Mouse (Mus musculus) neutrophil, adult 5-6 weeks (primary cell): Measurements from ENCODE around the gene Slc30a7. TPM values are rescaled to one million over a fixed set of nuclear protein-coding genes. Genes with fewer than 3 reads are reported as not detected.

Experiments used
- ATAC-seq: fragments of 151-379, 151-347 bp; 2 replicates; pipeline ENCODE4 v1.8.0; 2017; ENCODE audit warnings: mild to moderate bottlenecking, moderate TSS enrichment; ENCODE audit not compliant: insufficient number of reproducible peaks, poor library complexity, low FRiP score, severe bottlenecking; ENCODE audit errors: extremely low read depth
- total RNA-seq: library from RNA; stranded (forward); fragments of 200-1000 nt; gene quantifications from 2 replicates; pipeline ENCODE4 v1.2.3, GENCODE M21; 2017

The Slc30a7 gene
- 41.7 and 53.7 TPM in 2 replicates for total RNA-seq

DNA sequence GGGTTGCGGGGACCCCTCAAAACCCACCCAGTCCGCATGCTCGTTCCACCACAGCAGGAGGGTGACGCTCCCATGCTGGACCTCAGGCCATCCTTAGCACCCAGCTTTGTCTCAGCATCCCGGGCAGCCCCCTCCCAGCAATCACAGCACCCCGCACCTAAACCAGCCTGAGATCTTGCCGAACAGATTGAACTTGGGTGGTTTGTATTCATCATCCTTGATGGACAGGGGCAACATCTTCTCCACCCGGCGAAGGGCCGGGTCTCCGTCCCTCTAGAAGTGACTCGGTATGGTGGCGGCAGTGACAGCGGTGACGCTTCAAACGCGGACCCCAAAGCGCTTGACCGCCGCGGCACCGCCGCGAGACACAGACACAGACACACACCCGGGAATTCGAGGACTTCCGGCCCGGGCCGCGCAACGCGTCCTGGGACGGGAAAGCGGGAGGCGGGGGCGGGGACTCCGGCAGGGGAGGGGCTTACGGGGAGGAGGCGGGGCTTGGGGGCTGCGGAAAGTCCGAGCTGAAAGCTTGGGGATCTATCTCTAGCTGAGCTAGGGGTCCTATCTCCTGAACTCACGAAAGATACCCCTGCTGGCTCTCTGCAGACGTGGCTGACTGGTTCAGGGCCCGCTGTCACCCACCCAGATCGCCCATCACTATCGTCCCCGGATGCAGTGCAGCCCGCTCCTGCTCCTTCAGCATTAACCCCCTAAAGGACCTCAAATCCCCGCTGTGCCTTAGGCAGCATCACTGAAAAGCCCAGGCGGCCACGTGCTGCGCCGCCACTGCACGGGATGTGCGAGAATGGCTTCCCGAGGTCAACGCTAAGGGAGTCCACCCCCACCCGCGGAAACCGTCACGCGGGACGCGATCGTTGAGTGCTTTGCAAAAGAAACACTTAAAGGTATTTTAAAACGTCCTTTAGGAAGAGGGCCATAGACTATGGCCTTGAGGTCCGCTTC lies at the start of gene Slc30a7, which contains the start of gene Extl2:
TSS of gene Slc30a7 (minus strand) at position 429 of the 963 bp plus-strand sequence.
TSS of gene Extl2 (plus strand) at position 485 of the 963 bp plus-strand sequence.
- ATAC-seq = peak; percentile 36

DNA sequence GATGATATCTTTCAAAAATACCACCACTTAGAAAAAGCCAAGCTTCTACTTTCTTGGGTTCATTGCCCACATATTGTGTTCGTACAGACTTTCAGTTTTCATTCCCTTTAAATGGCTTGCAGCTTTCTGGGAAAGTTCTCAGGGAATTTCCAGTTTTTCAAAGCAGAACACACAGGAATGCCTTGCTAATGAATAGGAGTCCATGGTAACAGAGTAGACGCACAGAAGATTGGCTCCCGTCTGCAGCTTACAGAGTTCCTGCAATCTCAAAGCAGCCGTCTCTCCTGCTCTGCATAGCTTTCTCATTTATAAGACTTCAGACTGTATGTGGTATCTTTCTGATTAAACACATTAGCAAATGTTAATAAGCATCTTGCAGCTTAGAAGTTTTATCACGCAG lies 39.8 kb upstream of the Slc30a7 start:
- no peak for ATAC-seq

DNA sequence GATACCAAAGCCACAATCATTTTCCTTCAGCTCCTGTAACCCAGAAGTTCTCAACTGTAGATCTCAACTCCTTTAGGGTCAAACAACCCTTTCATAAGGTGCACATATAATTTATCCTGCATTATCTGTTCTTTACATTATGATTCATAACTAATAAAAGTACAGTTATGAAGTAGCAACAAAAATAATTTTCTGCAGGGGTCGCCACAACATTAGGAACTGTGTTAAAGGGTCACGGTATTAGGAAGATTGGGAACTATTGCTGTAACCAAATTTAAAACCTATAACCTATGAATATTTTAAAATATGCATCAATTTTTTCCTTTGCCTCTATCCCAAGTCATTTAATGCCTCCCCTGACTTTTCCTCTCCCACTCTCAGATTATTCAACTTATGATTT lies 38.8 kb upstream of the Slc30a7 start:
- ATAC-seq = no peak

DNA sequence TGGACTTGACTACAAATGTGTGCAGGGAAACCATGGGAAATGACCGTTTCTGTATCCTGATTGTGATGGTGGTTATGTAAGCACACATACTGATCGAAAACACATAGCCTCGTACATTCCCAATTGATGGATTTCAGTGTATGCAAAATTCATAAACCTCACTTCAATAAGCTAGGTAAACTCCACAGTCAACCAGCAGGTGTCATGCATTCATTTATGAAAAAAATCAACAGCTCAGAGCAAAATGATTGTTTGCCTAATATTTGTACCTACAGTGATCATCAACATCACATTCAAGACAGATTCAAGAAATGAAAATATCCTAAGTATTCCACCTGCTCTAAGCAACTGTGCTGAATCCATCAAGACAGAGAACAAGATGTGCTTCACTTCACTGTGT lies 33.6 kb upstream of the Slc30a7 start:
- no peak for ATAC-seq

DNA sequence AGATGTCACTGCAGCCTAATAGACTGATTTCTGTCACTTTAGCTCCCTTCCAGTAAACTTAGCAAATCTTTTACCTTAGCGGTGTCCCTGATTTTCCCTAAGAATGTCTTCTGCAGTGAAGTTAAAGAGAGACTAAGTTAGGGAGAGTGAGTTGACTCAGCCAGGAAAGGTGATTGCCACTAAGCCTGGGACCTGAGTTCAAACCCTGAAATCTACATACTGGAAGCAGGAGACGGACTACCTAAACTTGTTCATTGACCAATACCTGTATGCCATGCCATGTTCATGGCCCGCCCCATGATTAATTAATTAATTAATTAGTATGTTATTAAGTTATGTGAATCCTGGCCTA lies 26.6 kb upstream of the Slc30a7 start:
- ATAC-seq = no peak

DNA sequence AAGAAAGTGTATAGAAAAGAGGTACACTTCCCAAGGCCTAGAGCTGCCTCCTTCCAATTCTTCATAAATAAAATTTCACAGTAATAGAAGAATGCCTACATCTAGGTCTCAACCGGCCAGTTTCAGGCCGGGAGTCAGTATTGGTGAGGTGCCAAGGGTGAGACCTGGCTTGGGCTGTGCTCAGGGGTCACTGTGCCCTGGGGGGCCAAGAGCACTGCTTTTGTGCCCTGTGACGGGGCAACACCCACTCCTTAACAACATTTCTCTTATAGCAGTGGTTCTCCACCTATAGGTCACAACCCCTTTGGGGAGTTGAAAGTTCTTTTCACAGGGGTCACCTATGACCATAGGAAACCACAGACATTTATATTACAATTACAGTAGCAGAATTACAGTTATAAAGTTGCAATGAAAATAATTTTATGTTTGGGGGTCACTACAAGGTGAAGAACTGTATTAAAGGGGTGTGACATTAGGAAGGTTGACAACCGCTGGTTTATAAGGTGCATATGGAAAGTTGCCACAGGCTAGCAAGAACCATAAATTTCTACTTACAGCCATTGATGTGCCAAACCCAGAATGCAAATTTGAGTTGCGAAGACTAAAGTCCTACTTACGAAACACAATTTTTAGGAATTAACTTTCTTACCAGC lies 26.1 kb upstream of the Slc30a7 start:
- no peak for ATAC-seq

DNA sequence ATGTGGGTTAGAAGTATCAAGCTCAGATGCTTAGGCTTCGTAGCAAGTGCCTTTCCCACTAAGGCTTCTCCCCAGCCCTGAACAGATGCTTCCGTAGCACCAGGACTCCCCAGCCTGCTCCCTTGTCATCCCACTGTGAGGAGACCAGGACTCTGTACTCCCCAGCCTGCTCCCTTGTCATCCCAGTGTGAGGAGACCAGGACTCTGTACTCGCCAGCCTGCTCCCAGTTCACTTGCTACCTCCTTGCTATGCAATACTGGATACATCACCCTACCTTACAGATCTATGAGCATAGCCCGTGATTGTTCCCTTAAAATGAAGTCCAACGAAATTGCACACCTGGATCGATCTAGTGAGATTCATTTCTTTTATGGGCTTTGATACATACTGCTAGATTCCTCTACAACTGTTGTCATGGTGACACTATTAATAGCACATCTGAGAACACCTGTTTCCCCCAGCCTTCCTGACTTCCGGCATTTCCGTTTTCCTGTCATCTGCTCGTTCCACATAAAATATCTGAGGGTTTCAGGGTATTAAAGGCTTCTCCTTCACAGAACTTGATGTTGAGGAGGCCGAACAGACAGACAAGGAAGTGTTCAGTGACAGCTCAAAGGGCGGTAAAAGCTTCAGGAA lies 23.1 kb upstream of the Slc30a7 start:
- ATAC-seq = no peak

DNA sequence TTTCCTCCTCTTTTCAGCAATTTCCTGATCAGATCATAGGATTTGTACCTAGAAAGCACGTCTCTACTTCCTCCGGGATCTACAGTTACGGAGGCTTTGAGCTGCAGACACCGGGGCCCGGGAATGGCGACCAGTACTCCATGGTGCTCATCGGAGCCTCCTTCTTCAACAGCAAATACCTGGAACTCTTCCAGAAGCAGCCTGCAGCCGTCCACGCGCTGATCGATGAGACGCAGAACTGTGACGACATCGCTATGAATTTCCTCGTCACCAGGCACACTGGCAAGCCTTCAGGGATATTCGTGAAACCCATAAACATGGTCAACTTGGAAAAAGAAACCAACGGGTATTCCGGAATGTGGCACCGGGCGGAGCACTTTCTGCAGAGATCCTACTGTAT lies 19.8 kb upstream of the Slc30a7 start:
- ATAC-seq = no peak

DNA sequence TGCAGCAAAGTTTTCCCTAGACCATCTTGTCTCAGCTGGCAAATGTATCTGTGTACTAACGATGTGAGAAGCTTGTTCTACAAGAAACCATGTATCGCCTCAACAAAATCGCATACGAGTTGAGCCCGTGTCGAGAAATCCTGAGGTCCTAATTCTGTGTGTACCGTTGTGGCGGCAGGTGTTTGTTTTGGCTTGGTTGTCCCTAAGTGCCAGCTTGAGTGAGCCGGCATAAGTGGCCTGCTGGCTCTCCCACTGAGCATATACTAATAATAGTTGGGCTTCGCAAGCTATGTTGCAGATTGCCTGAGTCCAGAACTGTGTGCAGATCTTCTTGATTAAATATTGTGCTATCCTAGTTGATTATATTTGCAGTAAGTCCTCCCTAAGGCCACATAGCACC lies 18.5 kb upstream of the Slc30a7 start:
- no peak for ATAC-seq

DNA sequence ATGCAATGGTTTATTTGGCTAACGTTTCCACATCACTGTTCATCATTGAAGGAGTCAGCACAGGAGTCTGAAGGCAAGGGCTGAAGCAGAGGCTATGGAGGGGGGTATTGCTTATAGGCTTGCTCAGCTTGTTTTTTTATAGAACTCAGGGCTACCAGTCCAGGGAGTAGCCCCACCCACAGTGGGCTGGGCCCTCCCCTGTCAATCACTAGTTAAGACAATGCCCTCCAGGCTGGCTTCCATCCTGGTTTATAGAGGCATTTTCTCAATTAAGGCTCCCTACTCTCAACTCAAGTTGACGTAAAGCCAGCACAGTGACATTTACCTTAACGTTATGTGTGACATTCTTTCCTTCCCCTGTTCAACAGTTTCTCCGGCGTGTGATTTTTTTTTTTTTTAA lies 17.5 kb upstream of the Slc30a7 start:
- ATAC-seq = no peak

DNA sequence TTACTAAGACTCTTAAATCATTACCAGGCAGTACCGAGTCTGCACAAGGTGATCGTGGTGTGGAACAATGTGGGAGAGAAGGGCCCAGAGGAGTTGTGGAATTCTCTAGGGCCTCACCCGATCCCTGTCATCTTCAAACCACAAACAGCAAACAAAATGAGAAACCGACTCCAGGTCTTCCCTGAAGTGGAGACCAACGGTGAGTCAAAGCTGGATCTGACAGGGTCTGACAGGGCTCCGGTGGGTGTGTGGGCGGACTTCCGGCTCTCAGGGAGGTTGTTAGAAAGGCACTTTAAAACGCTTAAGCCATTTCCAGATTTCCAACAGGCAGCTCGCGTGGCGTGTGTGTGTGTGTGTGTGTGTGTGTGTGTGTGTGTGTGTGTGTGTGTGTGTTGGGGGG lies 17.0 kb upstream of the Slc30a7 start:
- no peak for ATAC-seq

DNA sequence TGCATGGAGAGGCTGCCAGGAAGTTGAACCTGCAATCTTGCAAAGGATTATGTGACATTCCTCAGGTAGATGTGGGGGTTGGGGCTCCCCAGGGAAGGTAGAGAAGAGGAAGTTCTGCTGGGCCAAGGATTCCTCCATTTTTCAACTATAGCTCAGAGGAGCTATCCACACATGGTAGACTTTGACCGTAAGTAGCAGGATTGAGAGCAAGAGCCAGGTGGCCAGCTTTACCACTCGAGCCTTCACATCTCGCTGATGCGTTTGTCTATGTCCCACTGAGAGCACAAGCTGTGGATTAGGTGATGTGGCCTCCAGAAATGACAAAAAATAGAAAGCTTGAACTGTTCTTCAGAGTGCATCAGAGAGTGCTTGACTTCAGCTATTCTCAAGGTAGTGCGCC lies 11.9 kb upstream of the Slc30a7 start:
- no peak for ATAC-seq

DNA sequence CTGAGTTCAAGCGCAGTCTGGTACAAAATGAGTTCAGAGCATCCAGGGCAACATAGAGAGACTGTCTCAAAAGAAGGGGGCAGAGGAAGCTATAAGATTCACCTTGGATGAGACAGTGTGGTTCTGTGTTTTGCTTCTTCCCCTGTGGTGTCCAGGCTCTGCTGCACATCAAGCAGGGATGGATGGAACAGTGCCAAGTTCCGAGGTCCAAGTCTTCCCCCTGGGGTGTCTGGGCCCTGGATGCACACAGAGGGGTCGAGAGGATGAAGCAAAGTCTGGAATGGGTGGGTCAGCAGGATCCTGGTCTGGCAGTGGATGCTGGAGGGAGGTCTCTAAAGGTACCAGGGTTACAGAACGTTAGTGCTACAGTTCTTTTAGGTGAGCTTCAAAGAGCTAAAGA lies 11.4 kb upstream of the Slc30a7 start:
- ATAC-seq = no peak

DNA sequence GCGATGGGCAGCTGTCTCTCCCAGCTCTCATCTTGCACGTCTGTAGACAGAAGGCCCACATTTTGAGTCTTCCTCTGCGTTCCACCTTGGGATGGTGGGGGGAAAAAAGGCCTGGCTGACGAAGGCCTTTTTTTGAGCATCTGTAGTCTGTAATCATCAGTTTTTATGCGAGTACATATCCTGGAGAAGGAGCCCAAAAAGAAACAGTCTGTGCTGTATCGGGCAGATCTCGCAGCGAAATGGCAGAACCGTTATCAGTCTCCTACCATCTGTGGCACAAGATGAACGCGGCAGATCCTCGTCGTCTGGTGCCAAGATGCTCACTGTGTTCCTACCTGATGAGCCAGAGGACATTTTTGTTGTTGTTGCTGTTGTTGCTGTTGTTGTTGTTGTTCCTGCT lies 8.9 kb upstream of the Slc30a7 start:
- no peak for ATAC-seq

DNA sequence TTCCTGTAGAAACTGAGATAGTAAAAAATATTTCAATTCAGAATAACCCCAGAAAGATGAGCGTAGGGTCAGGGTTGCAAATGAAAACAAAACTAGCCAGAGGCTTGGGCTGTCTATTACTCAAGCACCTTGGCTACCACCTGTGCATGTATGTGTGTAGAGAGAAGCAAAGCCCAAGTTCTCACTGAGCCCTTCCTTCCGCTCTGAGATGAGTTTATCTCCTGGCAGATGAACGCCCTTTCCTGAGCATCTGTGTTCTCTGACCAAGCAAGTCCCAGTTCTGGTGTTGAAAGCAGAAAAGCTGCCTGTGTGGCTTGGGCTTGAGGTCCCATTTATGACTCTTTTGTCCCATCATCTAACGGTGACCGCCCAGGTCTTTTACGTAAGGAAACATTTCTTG lies 7.7 kb upstream of the Slc30a7 start:
- no peak for ATAC-seq

DNA sequence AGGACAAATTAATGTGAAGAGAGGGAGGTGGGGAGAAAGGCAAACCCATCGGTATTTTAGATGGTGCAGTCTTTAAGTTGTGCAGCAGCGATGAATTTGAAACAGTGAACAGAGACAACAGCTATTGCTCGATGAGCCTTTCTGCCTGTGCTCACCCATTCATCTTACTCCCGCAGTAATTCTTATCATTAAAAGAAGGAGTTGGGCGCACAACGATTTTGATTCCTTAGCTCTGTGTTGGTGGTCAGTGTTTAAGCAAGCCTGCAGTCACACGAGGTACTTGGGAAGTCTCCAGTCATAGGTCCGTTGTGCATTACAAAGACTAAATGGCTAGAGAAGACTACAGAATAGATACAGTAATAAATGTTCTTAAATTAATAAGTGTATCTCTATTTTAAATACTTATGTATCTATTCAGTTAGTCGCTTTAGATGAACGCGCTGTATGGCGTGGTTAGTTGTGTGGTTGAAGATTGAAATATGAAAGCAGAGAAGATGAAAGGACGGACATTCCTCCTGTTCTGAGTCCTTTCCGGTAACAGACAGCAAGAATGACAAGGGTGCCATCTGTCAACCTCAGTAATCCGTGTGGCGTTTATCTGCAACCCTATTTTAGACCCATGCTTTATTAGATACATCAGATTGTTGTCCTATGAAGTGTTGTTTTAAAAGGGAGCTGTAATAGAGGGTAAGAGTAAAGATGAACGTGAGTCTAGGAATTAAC lies 2.6 kb upstream of the Slc30a7 start:
- no peak for ATAC-seq

DNA sequence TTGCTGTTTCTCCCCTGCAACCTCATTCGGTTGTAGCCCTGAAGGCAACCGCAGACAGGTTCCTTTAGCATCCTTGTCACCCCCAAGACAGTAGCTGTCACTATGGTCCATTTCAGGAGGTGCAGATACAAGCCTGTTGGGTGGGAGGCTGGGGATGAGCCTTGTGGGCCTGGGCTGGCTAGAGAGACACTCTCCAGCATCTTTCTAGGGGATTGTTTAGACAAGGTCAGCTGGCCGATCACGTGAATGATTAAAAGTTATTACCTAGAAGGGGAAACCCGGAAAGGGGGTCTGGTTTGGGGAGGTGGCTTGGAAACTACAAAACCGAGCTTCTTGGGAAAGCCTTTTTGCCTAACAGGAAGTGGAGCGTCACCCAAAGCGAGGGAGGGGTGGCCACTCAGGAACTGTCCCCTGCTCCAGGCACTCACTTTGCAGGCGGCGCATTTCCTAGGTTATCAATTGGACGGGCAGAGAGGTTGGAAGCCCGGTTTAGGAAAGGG lies 785 bp upstream of the Slc30a7 start:
- ATAC-seq = peak; percentile 45; the same call in 1 of the 2 replicates

DNA sequence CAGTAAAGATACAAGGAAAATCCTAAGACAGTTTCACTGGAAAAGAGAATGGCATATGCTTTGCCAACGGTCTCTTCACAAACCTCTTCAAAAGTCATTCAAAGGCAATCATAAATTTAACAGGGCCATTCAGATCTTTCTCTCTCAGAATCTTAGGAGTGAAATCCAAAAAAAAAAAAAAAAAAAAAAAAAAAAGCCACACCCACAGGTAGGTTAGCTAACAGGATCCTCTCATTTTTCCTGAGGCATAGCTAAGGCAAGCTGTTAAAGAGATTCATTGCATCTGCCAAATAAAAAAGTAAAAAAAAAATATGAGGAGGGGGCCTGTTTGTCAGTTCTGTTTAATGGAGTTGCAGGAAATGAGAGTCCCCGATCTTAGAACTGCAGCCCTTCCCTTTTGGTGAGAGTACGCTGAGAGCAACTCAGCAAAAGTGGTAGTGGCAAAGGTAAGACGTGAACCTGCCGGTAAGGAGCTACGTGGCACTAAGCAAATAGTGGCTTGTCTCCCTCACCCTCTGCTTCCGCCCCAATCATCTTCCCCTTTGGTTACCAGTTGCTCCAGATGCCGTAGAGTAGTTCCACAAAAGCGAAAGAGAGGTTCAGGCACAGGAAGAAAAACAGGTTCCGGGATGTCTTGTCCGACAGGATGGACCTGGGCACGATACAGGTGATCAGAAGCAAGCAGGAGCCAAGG lies 775 bp downstream of the Slc30a7 start:
- ATAC-seq = peak; percentile 65
